Mouse (Mus musculus) adrenal gland (tissue): Measurements from ENCODE around the gene Asb5.
"Not testable (repeated sequence)": the region's sequence is repeated elsewhere in the genome, so short reads cannot be mapped to it uniquely, and the experiment has no call there.

Experiments used
- intact Hi-C: fragments of 180-260 bp; cut with DNase I; formaldehyde crosslinking; loops from one replicate; pipeline ENCODE4 v1.15.1; 2025
- long read RNA-seq, 2 experiments: library from polyadenylated mRNA; unstranded; transcript quantifications; one replicate each; pipeline ENCODE4 v2.0.0; 2020; ENCODE audit warnings: borderline replicate concordance in 1 of 2; ENCODE audit not compliant: insufficient replicate concordance in 1 of 2

Asb5 gene
- long read RNA-seq, experiment 1, partial matches to known transcripts = 0 of 3 reads
- long read RNA-seq, experiment 1, other reads (novel, unspliced or antisense) = 3 of 3 reads
- long read RNA-seq, experiment 2, partial matches to known transcripts = 0 of 3 reads
- long read RNA-seq, experiment 2, other reads (novel, unspliced or antisense) = 3 of 3 reads

- intact Hi-C loops = no loop called here
Measured at GRCm38 (mm10) chr8:54529382-54530296, at the start of gene Asb5, which contains the start of gene Spcs3. Gene Asb5, plus strand, starts transcription at chr8:54529580. Gene Spcs3, minus strand, starts transcription at chr8:54529998.

- intact Hi-C loops = no loop called here
Measured at GRCm38 (mm10) chr8:54486555-54487273, 42.7 kb upstream of the Asb5 start.

GRCm38 (mm10) chr8:54488437-54488836, 40.9 kb upstream of the Asb5 start:
- intact Hi-C loops = no loop called here

- intact Hi-C loops = loop anchor here (2.0 to 10.0 kb wide), 4 partner anchors 336 to 884 kb away; partner anchors contain the start of gene Vegfc
Measured at GRCm38 (mm10) chr8:54491057-54491690, 38.2 kb upstream of the Asb5 start.

- intact Hi-C loops = loop anchor here (2.0 to 10.0 kb wide), 4 partner anchors 337 to 885 kb away; partner anchors contain the start of gene Vegfc
Measured at GRCm38 (mm10) chr8:54491934-54492333, 37.4 kb upstream of the Asb5 start.

GRCm38 (mm10) chr8:54493110-54493509, 36.3 kb upstream of the Asb5 start:
- intact Hi-C loops = loop anchor here (5.0 to 10.0 kb wide), 2 partner anchors 338 to 886 kb away; no protein-coding TSS in a partner anchor

- intact Hi-C loops = loop anchor here (5.0 to 10.0 kb wide), 2 partner anchors 339 to 887 kb away; no protein-coding TSS in a partner anchor
Measured at GRCm38 (mm10) chr8:54493915-54494314, 35.5 kb upstream of the Asb5 start.

GRCm38 (mm10) chr8:54503104-54503503, 26.3 kb upstream of the Asb5 start:
- intact Hi-C loops = no loop called here

- intact Hi-C loops = loop anchor here (5.0 kb wide), 1 partner anchor 202 kb away; no protein-coding TSS in a partner anchor
Measured at GRCm38 (mm10) chr8:54505060-54505459, 24.3 kb upstream of the Asb5 start.

GRCm38 (mm10) chr8:54507428-54508095, 21.8 kb upstream of the Asb5 start:
- intact Hi-C loops = loop anchor here (2.0 to 5.0 kb wide), 2 partner anchors 153 to 200 kb away; no protein-coding TSS in a partner anchor

GRCm38 (mm10) chr8:54508096-54508456, 21.3 kb upstream of the Asb5 start:
- intact Hi-C loops = loop anchor here (5.0 kb wide), 1 partner anchor 199 kb away; no protein-coding TSS in a partner anchor

GRCm38 (mm10) chr8:54508814-54509213, 20.6 kb upstream of the Asb5 start:
- intact Hi-C loops = loop anchor here (5.0 kb wide), 1 partner anchor 198 kb away; no protein-coding TSS in a partner anchor

GRCm38 (mm10) chr8:54509221-54509721, 20.1 kb upstream of the Asb5 start:
- intact Hi-C loops = loop anchor here (5.0 kb wide), 1 partner anchor 198 kb away; no protein-coding TSS in a partner anchor

- intact Hi-C loops = no loop called here
Measured at GRCm38 (mm10) chr8:54511791-54512190, 17.6 kb upstream of the Asb5 start.

- intact Hi-C loops = not testable (repeated sequence)
Measured at GRCm38 (mm10) chr8:54512200-54512599, 17.2 kb upstream of the Asb5 start.

- intact Hi-C loops = no loop called here
Measured at GRCm38 (mm10) chr8:54518756-54519460, 10.5 kb upstream of the Asb5 start.

- intact Hi-C loops = no loop called here
Measured at GRCm38 (mm10) chr8:54520516-54520915, 8.9 kb upstream of the Asb5 start.

GRCm38 (mm10) chr8:54525606-54526005, 3.8 kb upstream of the Asb5 start:
- intact Hi-C loops = no loop called here

- intact Hi-C loops = no loop called here
Measured at GRCm38 (mm10) chr8:54526700-54527099, 2.7 kb upstream of the Asb5 start.
